Mouse (Mus musculus) myocyte (in vitro differentiated cells): Measurements from ENCODE around the gene Hps3. TPM values are rescaled to one million over a fixed set of nuclear protein-coding genes. Genes with fewer than 3 reads are reported as not detected.

Experiments
- H3K27me3 ChIP-seq: one replicate; pipeline ENCODE4 v1.6.1; 2011; ENCODE audit not compliant: control insufficient read depth, insufficient read depth, insufficient read length
- H3K36me3 ChIP-seq: one replicate; pipeline ENCODE4 v1.6.1; 2011; ENCODE audit not compliant: control insufficient read depth, insufficient read depth
- H3K4me2 ChIP-seq: one replicate; pipeline ENCODE4 v1.6.1; 2011; ENCODE audit warnings: low read depth, control low read depth
- H3K4me3 ChIP-seq: one replicate; pipeline ENCODE4 v1.5.1; 2011; ENCODE audit warnings: mild to moderate bottlenecking, control low read depth, moderate library complexity
- H3K79me2 ChIP-seq: one replicate; pipeline ENCODE4 v1.6.1; 2011; ENCODE audit not compliant: control insufficient read depth, insufficient read depth
- H3ac ChIP-seq: one replicate; pipeline ENCODE4 v1.6.1; 2011; ENCODE audit not compliant: control insufficient read depth, insufficient read length
- CEBPB ChIP-seq: IDR thresholded peaks from 2 replicates; pipeline ENCODE4 v1.6.1; 2011; ENCODE audit warnings: mild to moderate bottlenecking, moderate library complexity; ENCODE audit not compliant: poor library complexity, insufficient read depth, severe bottlenecking
- E2F4 ChIP-seq: IDR thresholded peaks from one replicate; pipeline ENCODE4 v1.6.1; 2011; ENCODE audit warnings: mild to moderate bottlenecking, control low read depth, moderate library complexity; ENCODE audit not compliant: insufficient read depth
- MAX ChIP-seq: IDR thresholded peaks from one replicate; pipeline ENCODE4 v1.6.1; 2011; ENCODE audit warnings: low read depth, mild to moderate bottlenecking, control low read depth
- MYOD1 ChIP-seq, 3 experiments: IDR thresholded peaks; one replicate each; pipeline ENCODE4 v1.6.1; 2011; ENCODE audit warnings: control low read depth in 2 of 3, low read depth in 2 of 3, mild to moderate bottlenecking in 2 of 3, moderate library complexity in 1 of 3; ENCODE audit not compliant: insufficient read length in 2 of 3, control insufficient read depth in 1 of 3
- MYOG ChIP-seq, 3 experiments: IDR thresholded peaks; one replicate each; pipeline ENCODE4 v1.6.1; 2011; ENCODE audit warnings: control low read depth in 2 of 3, low read depth in 2 of 3, mild to moderate bottlenecking in 2 of 3; ENCODE audit not compliant: insufficient read length in 2 of 3, control insufficient read depth in 1 of 3, insufficient read depth in 1 of 3
- POLR2A ChIP-seq: IDR thresholded peaks from one replicate; pipeline ENCODE4 v1.6.1; 2011; ENCODE audit warnings: low read depth, mild to moderate bottlenecking, control low read depth, moderate library complexity; ENCODE audit not compliant: insufficient read length
- POLR2AphosphoS2 ChIP-seq: IDR thresholded peaks from one replicate; pipeline ENCODE4 v1.6.1; 2011; ENCODE audit warnings: low read depth, control low read depth; ENCODE audit not compliant: insufficient read length
- REST ChIP-seq: IDR thresholded peaks from one replicate; pipeline ENCODE4 v1.6.1; 2011; ENCODE audit warnings: mild to moderate bottlenecking, control low read depth, moderate library complexity; ENCODE audit not compliant: insufficient read depth, insufficient read length
- SRF ChIP-seq: IDR thresholded peaks from one replicate; pipeline ENCODE4 v1.6.1; 2011; ENCODE audit warnings: low read depth; ENCODE audit not compliant: control insufficient read depth, insufficient read length
- TCF12 ChIP-seq: IDR thresholded peaks from one replicate; pipeline ENCODE4 v1.6.1; 2011; ENCODE audit warnings: mild to moderate bottlenecking, control low read depth; ENCODE audit not compliant: poor library complexity, insufficient read depth, severe bottlenecking
- TCF3 ChIP-seq: IDR thresholded peaks from one replicate; pipeline ENCODE4 v1.6.1; 2011; ENCODE audit warnings: low read depth, control low read depth; ENCODE audit not compliant: insufficient read length
- USF1 ChIP-seq: IDR thresholded peaks from one replicate; pipeline ENCODE4 v1.6.1; 2011; ENCODE audit warnings: low read depth, mild to moderate bottlenecking, control low read depth, moderate library complexity
- polyA plus RNA-seq: library from polyadenylated mRNA; unstranded; fragments of >200 nt; fragmentation: generic; extraction: Trizol; gene quantifications from one replicate; pipeline ENCODE4 v1.2.1, GENCODE M21; 2012; ENCODE audit warnings: missing spikeins

The Hps3 gene
- polyA plus RNA-seq, 1 experiment, result 3.4 TPM

DNA sequence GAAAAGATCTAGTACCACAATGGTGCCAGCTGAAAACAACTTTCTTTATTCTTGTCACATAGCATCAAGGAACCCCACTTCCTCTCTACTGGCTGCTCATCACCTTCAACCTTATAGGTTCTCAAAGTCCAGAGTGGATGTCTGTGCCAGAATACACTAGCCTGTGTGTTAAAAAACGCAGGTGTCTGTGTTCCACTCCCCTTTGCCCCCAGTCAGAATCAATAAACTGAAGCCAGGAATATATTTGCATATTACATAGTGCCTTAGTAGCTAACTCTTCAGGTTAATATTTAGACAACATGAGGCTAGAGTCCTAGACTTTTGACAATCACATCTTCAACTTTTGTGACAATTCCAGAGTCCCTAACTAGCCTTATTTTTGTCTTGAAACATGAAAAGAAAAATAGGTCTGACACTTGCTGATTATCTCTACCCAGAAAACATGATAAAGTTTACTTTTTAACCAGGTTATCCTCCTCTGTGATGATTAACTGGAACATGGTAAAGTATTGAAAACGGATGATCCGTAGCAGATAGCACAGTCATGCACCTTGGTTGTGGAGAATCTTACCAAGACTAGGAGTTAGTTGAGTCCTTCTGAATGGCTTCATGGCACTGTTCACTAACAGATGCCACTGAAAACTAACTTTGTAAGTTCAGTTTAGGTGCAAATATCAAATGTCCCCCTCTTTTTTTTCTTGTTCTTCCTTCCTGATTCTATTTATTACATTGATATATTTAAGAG is 72.2 kb downstream of the Hps3 start:
- H3K79me2 ChIP-seq, result no peaks in the 10 kb centered on the region
- no peak overlapping the region for H3K4me3 ChIP-seq
- no peaks in the 10 kb centered on the region for H3K27me3 ChIP-seq
- TF ChIP-seq MYOD1 (IDR thresholded peaks at IDR 0.05; ENCODE audit: control insufficient read depth in 1 of 3, insufficient read length in 2 of 3, low read depth in 2 of 3) (no peak), E2F4 (no peak)
- H3K36me3 ChIP-seq, result no peaks in the 10 kb centered on the region
- H3ac ChIP-seq, result no peak overlapping the region
- no peak overlapping the region for H3K4me2 ChIP-seq

DNA sequence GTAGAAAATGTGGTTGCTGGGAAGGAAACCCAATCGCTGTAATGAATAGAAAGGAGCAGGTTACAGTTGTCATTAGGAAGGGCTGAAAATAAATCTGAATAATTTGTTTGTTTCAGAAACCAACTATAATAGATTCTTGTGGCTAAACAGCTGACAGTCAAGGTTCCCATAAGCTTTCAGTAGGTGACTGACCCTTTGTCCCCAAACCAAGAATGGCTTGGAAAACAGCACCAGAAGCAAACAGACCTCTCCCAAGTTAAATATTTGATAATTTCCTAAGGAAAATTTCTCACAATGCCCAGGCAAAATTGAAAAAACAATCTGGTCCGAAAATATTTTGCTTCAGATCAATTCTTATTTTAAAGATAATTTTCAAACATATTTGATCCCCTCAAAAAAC is 73.8 kb downstream of the Hps3 start:
- H3K79me2 ChIP-seq, result no peaks in the 10 kb centered on the region
- TF ChIP-seq MYOG (IDR thresholded peaks at IDR 0.05; ENCODE audit: control insufficient read depth in 1 of 3, insufficient read depth in 1 of 3, insufficient read length in 2 of 3, low read depth in 2 of 3), result peak in 1 of 3 experiments; percentile 24
- no peak for TF ChIP-seq E2F4
- no peak for TF ChIP-seq USF1
- TF ChIP-seq SRF, result no peak
- no peak for TF ChIP-seq REST

DNA sequence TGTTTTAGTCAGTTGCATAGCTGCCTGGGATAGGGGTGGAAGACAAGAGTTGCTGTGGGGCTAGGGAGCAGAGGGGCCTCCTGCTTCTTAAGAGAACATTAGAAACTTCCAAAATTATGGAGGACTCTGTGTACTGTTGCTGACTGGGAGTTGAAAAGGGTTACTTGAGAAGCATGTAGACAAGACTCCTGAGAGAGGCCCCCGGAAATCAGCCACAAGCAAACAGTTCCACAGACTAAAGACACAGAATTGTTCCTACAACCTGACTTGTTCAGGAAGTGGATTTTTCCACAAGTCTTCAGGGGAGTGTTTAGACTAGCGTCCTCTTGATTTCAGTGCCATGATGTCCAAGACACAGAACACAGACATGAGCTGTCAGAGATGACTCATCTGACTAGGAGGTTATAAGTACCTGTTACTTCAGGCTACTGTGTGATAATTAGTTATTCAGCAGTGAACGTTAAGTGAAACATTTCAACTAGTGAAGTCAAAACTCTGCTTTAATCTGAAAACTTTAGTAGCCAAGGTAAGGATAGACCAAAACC is 74.5 kb downstream of the Hps3 start:
- peak overlapping the region; percentile 44 for H3K4me2 ChIP-seq
- H3K4me3 ChIP-seq, result no peak overlapping the region
- TF ChIP-seq TCF12 (no peak), MAX (no peak)

More for the DNA sequence above, 73.8 kb downstream of the Hps3 start:
- no peaks in the 10 kb centered on the region for H3K36me3 ChIP-seq
- H3ac ChIP-seq, result no peak overlapping the region
- H3K4me3 ChIP-seq, result no peak overlapping the region
- H3K27me3 ChIP-seq, result no peaks in the 10 kb centered on the region
- H3K4me2 ChIP-seq, result peak overlapping the region; percentile 44

DNA sequence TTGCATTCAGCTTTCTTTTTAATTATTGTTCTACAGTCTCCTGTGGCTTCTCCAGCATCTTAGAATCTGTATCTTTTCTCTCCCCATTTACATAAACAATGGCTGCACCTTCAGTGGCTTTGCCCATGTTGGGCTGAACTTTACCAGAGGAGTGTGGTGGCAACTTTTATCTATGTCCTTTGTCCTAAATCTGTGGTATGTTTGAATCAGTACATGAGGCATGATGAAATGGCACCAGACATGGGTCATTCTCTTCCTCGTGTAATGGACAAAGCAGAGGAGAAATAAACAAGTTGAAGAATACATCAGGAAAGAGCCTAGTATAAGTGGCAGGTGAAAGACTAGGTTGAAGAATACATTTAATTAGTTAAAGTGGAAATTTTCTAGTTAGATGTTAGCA is 76.1 kb downstream of the Hps3 start:
- Histone ChIP-seq H3K79me2 (no peaks in the 10 kb centered on the region), H3K4me3 (no peak overlapping the region), H3K27me3 (no peaks in the 10 kb centered on the region), H3ac (no peak overlapping the region), H3K36me3 (no peaks in the 10 kb centered on the region), H3K4me2 (peak overlapping the region; percentile 41)
- no peak for TF ChIP-seq POLR2AphosphoS2
- no peak for TF ChIP-seq SRF
- TF ChIP-seq MYOG (IDR thresholded peaks at IDR 0.05; ENCODE audit: control insufficient read depth in 1 of 3, insufficient read depth in 1 of 3, insufficient read length in 2 of 3, low read depth in 2 of 3), result no peak
- TF ChIP-seq CEBPB, result no peak
- no peak for TF ChIP-seq MAX
- no peak for TF ChIP-seq TCF3
- TF ChIP-seq USF1, result no peak
- TF ChIP-seq E2F4, result no peak
- TF ChIP-seq MYOD1 (IDR thresholded peaks at IDR 0.05; ENCODE audit: control insufficient read depth in 1 of 3, insufficient read length in 2 of 3, low read depth in 2 of 3), result no peak
- TF ChIP-seq POLR2A, result no peak
- no peak for TF ChIP-seq TCF12
- no peak for TF ChIP-seq REST

More for the DNA sequence above, 74.5 kb downstream of the Hps3 start:
- no peaks in the 10 kb centered on the region for H3K36me3 ChIP-seq
- no peaks in the 10 kb centered on the region for H3K27me3 ChIP-seq
- H3K79me2 ChIP-seq, result no peaks in the 10 kb centered on the region
- H3ac ChIP-seq, result no peak overlapping the region

DNA sequence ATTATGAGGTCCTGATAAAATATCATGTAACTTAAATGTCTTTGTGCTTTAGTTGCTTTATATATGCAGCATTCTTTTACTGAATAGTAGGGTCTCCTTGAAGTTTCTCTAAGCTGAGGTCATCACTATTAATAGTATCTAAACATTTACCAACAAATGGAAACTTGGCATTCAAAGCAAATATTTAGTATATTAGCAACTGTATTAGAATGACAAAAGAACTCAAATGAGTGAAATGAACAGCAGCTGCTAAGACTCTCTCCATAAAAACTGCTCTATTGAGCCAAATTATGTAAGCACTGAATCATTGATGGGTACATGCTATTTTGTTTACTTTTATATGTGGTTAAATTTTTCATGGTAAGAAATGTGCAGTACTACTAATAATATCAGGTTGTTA is 77.1 kb downstream of the Hps3 start:
- no peak overlapping the region for H3ac ChIP-seq
- H3K79me2 ChIP-seq, result no peaks in the 10 kb centered on the region
- no peaks in the 10 kb centered on the region for H3K36me3 ChIP-seq
- peak overlapping the region; percentile 84 for H3K4me2 ChIP-seq
- no peak for TF ChIP-seq POLR2AphosphoS2
- no peak for TF ChIP-seq POLR2A
- peak overlapping the region; percentile 13 for H3K4me3 ChIP-seq
- no peaks in the 10 kb centered on the region for H3K27me3 ChIP-seq

DNA sequence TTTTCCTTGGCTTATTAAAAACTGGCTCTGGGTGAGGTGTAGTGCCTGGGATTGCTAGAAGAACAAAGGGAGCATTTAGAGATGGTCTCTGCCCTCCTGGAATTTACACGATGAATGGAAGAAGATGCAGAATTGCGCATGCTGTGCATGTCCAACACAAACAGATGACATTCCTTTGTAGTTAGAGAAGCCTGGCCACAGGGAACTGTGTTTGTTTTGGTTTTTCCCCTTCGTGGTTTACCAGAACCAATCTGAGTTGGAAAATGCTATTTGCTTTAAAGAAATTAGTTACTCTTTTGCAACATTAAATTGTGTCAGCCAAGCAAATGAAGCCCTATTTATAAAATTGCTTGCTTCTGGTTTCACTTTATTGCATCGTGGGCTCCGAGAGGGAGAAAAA is 78.2 kb downstream of the Hps3 start, which contains the start of gene Cp:
TSS of gene Cp (plus strand) at position 170 of the 400 bp plus-strand sequence.
- Histone ChIP-seq H3K79me2 (no peaks in the 10 kb centered on the region), H3ac (no peak within 1 kb of the TSS), H3K36me3 (no peaks in the 10 kb centered on the region), H3K27me3 (no peaks in the 10 kb centered on the region), H3K4me2 (peak within 1 kb of the TSS; percentile 84), H3K4me3 (peak within 1 kb of the TSS; percentile 13)
- no peak for TF ChIP-seq MAX
- TF ChIP-seq CEBPB, result peak; percentile 70; the same call in 1 of the 2 replicates
